Mouse (Mus musculus) cerebellum, postnatal 4 days (tissue): ENCODE measurements at regions not wholly inside any gene's neighbourhood (a gene's known extent, or its start where the extent isn't known, plus 50 kb on each side); places are given as distances from the start of the nearest gene placed in this dataset.
A peak's percentile ranks its signal among the peaks of the same experiment; 100 is the strongest.

Experiments used
- DNase-seq, 2 experiments: peaks; one replicate each; pipeline ENCODE4 v3.0.0; 2022; ENCODE audit warnings: low spot score in 2 of 2, mixed read lengths in 1 of 2

DNA sequence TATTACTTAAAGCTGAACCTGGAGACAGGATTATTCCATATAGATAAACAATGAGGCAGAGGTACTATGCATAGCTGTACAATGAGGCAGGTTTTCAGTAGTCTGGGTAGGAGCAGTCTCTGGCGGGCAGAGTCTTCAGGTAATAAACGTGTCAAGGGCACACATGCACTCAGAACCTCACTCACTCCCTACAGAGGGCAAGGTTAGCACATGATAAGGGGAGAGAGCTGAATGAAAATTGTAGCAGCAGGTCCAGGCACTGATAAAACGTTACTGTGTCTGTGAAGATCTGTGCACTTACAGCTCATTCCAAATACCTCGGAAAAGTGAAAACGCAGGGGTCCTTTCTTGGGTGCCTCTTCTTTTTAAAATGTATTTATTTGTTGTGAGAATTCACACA lies 120.9 kb upstream of the Itga4 start:
- DNase-seq: no peak

DNA sequence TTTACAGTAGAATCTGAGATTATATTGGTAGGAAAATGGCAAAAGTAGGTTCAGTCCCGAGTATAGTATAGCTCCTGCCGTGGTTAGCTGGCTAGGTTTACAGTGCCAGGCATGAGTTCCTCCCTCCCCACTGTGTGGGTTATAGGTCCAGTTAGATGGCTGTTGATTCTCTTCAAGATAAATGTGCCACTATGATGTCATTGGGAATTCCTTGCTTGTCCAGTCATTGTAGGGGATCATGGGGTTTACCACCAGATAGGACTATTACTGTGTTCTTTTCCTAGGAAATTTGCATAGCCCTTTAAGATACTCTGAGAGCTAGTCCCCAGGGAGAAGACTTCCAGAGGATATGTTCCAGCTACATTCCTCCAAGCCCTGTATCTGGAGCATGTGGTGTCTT lies 119.2 kb upstream of the Itga4 start:
- DNase-seq: no peak

DNA sequence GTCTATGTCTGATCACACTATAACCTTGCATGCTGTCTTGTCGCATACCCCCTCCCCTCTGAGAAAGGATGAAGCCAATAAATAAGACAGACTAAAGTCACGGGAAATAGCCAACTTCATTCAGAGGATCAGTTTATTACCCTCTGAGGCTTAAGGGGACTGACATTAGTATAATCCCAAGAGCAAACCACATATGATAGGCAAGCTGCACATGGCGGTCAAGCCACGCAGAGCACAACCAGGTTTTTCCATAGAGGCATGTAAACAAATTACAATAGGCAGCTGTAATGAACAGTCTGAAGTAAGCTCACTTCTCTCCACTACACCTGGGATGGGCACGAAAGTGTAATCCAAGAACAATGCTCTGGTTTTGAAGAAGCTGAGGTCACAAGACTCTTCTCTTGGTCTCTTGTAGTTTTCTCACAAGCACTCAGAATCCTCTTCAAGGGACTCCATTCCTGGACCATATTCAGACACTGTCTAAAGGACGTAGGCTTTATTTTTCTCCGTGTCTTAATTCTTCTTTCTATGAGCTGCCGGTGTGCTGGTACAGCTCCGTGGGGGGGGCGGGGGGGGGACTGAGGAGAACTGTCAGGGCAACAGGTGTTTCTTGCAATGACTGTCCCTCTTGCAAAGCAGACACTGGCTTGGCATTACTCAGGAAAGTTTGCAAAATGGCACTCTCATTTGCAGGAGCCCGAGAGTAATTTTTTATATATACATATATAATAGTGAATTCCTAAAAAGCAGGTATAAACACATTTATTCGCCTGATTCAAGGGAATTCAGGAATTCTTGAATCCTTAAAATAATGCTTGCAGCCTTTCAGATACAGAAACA lies 118.4 kb upstream of the Itga4 start:
- no peak for DNase-seq

DNA sequence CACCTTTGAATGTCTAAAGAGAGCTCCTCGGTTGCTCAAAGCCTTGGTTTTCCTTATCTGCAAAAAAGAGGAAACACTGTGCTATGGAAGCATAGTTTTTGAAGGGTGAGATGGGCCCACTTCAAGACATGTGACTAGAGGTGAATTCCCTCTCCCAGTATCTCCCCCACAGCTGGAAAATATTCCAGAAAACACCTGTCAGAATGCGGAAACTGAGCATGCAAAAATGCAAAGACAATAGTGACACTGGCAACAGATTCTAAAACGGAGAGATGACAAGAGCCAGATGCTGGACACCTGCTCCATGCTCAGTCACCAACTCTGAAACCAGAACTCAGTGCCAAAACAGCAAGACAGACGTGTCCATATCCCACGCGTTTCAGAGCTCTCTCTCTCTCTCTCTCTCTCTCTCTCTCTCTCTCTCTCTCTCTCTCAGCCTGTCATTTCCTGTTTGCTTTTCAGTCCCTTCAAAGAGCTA lies 117.5 kb upstream of the Itga4 start:
- DNase-seq: no peak

DNA sequence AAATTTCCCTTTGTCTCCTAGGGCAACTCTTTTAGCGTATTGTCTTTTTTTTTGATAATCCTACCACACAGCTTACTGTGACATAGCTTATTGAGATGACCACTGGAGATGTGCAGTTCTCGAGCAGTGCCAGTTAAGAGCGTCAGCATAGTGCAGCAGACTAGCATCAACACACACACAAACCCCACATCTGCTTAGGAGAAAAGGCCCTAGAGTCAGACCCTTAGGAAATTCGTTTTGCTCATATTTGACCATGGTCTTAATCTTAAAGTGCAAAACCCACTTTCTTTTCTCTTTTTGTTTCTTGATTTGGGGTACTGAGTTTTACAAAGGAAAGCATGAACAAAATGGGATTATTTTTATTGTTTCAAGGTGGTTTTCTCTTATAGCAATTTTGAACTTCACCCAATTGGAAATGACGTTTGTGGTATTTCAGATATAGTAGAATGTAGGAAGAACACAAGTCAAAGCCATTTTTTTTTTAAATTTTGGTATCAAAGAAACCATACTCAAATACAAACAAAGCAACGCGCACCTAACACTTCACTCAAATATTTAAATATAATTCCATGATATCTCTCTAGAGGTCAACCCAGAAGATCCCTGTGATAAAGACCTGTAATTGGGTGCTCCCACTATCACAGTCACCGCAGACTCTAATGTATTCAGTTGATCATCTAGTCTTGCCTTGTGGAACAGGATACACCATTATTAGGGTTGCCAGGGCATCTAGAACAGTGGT lies 116.7 kb upstream of the Itga4 start:
- DNase-seq: no peak

DNA sequence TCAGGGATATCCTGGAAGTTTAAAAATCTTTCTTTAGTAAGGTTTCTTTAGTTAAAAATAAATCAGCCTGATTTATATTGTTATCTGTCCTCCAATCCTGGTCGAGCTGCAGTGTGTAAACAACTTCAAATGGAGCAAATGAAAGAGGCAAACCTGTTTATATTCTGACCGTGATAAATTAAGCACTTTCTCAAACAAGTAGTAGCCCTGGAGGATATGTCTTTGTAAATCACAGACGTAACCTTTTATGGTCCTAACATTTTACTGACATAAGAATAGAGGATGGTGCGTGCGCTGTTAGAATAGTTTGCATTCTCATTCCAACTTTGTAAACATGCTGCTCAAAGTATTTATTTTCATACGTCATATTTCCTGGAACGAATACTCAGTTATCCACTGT lies 113.3 kb upstream of the Itga4 start:
- no peak for DNase-seq

DNA sequence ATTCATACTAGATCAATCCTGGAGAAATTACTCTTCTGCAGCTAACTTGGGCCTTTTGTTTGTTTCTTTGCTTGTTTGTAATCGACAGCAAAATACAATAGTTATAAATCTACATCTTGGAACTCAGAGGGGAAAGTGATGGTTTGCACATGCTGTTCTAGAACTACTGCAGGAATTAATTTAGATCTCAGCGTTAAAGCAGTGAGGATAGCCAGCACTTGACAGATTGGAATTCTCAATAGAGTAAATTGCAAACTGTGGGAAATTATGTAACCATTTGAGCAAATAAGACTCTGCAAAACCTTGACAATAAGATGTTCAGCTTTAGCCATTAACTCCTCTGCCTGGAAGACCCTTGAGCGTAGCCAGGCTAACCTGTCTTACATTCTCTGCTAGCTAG lies 112.0 kb upstream of the Itga4 start:
- no peak for DNase-seq

DNA sequence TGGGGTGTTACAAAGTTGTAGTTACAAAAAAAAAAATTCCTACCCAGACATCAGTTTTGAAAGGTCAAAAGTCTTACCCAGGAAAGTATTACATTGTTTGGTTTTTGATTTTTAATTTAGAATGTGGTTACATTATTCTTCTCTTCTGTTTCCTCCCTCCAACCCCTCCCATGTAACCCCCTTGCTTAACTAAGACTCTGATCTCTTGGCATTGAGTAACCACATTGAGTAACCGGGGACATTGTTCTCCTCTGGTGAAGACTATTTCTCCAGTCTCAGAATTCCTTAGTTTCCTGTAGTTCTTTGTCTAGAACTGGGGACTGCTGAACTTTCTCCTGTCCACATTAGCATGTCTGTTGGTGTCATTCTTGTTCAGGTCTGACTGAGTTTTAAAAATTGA lies 109.3 kb upstream of the Itga4 start:
- DNase-seq: no peak

DNA sequence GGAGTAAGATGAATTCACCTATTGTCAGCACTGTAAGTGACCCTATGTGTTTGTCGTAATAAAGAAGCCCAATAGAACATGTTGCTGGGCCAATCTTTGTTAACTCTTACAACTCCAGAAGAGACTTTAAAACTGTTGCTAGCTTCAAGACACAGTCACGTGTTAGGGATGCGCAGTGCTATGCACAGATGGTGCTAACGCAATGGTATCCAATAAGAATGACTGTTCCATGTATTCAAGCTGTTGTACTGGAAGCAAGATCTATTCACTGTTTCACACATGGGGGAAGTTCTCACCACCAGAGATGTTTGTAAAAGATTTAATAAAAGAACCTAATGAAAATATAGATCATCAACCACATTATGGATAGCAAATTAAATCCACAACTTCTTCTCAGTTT lies 108.7 kb upstream of the Itga4 start:
- DNase-seq: no peak

DNA sequence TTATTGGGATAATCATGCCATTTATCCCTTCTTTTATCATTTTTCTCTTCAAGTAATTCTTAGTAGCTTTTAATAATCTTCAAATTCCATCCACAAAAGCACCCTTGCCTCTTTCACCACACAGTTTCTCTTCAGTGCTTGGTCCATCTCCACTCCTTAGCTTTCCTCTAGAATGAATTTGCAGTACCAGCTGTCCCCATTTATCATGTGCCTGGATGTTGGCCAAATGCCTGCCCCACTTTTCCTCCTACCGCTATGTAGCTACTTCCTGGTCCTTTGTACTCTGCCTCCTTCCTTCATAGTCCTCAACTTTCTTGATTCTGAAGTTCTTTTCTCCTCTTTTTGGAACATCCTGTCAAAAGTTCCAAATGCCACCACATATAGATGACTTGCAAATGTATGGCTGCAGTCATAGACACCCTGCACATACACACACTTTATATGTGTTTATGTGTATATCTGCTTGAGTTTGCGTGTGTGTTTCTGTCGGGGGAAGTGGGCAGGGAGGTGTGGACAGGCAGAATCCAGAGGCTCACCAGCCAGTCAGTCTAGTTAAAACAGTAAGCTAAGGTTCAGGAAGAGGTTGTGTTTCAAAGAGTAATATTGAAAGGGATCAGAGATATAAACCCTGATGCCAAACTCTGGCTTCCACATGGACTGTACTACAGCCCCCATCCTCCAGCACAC lies 106.1 kb upstream of the Itga4 start:
- DNase-seq: peak in 1 of 2 experiments; percentile 6

DNA sequence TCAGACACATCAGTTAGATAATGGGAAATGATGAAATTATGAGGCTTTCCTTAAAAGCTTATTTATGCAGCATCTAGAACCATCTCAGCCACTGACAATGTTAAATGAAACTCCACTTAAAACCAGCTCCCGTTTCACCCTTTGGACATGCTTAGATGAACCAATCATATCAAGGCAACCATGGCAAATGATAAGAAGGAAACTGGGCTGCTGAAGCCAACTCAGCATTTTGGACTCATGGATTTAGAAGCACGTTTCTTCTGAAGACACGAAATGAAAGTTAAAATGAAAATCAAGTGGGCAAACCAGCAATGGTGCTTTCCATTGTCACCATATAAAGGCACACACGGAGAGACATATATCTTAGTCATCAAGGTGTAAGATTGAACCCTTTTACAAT lies 103.6 kb upstream of the Itga4 start:
- no peak for DNase-seq

DNA sequence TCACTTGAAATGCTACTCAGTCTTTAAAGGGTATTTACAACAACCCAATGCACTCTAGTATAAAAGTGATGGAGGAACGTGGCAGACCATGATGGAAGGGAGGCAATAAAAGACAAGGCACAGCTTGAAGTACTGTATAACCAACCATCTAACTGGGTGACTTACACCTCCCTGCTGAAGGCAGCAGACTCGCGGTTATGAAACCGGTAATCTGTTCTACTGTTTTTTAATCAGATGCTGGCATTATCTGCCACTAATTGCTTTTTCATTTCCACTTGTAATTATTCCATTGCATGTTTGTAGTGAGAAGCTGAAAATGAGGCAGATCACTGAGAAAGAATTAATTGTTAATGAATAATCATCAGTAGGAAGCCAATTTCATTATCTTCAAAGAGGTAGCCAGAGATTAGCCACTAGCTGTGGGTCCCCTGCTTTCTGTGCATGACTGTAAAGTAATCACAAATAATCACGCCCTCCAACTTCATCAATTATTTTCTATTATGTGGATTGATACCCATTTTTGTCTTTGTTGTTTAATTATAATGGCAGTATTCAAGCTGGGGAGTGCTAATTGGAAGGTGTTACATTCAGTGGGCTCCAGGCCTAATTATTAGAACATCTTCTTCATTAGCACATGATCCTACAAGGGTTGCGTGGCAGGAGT lies 103.1 kb upstream of the Itga4 start:
- DNase-seq: no peak

DNA sequence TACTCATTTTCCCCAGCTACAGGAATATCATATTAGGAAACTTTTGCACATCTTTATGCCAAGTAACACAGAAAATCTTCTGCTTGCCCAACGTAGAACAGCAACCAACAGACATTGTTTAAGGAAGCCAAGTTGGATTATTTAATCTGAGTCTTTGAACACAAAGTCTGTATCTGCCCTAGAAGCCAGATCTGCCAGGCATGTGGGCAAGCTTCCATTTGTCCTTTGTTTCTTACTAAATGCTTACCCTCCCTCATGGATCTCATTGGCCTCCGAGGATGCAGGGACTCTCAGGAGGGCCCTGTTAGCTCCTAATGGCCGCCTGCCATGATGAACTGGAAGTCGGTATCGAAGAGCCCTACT lies 102.5 kb upstream of the Itga4 start:
- no peak for DNase-seq

DNA sequence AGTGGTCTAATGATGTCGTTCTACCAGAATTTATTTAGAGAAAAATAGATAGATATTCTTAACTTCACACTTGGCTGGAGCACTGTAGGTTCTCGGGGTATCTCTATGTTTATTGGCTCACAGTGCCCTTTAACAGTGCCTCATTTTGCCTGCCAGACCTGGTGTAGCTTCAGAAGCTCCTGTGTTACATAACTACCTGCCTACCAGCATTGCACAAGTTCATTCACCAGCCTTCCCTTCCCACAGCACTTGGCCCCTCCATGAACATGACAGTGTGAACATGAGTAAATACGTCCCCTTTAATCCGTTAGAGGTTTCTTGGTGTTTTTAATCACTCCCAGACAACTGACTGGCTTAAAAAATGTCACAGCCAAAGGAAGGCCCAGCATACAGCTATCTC lies 102.2 kb upstream of the Itga4 start:
- DNase-seq: no peak

DNA sequence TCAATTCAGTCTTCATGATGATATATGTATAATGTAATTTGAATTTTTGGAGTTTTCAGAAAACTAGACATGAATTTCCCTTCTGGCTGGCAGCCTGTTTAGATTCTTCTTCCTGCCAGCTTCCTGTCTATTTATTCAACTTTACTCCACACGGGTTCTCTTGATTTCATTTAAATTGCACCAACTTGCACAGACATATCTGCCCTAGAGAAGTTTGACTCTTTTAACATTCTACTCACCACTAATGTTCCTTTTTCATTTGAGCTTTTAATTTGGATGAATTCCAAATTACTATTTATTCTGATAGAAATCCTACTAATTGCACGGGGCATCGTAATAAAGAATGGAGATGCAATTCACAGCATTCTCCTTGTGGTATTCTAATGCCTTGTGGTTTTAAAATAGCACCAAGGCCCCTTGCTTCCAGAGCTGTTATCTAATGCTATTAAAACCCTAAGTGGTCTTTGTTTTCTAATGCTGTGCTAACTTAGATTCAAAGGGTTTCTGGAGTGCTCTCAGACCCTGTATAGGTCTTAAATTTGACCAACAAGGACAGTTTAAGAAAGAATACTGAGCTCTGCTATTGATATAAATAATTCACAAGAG lies 96.7 kb upstream of the Itga4 start:
- no peak for DNase-seq

DNA sequence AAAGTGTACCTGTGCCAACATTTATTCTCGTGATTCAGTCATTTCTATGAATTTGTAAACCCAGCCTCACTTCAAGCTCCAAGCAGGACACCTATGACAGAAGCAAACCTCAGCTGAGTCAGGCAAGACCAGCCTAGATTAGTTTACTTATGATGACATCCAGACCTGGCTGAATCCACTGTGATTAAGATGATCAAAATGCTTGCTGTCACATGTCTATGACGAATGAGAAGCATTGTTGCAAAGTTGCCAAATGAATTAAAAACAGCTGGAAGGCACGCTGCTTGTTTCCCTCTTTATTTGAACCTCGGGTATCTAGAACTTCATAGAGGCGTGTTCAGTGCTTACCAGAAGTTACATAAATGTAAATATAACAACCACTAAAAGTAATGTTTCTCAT lies 95.9 kb upstream of the Itga4 start:
- DNase-seq: no peak

DNA sequence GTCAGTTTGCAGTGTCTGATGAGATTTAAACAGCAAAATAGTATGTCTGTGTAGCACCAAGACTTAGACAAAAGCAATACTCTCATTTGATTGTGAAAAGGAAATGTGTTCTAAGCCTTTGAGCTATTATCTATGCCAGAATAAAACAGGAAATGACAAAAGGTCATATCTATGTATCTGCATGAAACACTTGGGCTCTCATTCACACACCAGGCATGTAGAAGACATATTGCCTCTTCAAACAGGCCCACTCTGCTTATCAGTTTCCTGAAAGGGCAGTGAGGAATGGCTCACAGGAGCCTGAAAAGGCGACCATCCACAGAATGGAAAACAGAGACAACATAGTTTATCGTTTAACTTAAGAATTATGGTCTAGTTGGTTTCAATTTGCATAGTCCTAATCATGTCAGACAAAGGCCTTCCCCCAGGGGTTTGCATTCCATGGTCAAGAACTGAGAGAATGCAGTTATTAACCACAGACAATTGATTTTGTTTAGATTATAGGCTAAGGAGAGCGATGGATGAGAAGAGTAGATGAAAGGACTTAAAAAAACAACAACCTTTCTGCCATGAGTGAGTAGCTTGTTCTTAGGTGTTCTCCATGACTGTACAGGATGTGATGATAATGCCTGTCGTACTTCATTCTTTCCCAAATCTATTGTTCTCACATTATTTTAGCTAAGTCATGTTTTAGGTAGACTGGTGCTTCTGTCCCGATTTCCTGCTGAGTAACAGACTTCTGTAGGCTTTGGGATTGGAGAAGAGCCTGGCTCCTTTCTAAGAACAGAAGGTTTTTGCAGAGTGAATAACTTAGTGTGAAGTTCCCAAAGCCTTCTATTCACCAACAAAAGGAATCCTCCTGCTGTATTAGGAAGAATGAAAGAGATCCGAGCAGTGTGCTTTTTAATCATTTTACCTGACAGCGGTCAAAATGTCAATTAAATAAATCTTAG lies 82.0 kb upstream of the Itga4 start:
- no peak for DNase-seq

DNA sequence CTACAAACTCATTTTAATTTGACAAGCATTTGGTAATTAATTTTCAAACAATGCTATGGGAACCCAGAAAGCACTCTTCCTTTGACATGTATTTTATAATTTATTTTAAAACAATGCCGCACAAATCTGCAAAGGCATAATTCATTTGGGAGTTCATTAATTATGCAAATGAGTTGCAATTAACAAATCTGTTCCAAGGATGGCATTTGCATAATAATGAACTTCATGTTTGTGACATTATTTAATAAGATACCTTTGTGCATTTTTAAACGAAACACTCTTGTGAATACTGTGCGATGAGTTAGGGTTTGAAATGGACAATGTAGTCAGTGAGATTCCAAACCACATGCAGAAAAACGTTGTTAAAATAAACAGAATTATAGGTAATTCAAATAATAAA lies 80.9 kb upstream of the Itga4 start:
- DNase-seq: no peak

DNA sequence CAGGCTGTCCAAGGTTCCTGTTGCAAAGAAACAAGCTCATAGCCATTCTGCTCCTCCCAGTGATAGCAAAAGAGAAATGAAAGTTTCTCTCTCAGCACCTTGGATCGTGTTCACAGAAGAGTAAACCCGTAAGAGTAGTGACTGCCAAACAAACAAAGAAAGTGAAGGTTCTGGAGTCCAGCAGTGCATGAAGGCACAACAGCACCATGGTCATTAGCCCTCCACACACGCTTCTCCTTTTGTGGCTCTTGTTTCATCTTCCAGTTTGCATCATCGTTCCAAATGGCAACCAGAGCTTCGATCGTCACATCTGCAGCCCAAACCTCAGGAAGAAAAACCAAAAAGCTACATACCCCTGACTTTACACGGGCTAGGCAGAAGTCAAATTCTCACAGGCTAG lies 74.4 kb upstream of the Itga4 start:
- DNase-seq: no peak

DNA sequence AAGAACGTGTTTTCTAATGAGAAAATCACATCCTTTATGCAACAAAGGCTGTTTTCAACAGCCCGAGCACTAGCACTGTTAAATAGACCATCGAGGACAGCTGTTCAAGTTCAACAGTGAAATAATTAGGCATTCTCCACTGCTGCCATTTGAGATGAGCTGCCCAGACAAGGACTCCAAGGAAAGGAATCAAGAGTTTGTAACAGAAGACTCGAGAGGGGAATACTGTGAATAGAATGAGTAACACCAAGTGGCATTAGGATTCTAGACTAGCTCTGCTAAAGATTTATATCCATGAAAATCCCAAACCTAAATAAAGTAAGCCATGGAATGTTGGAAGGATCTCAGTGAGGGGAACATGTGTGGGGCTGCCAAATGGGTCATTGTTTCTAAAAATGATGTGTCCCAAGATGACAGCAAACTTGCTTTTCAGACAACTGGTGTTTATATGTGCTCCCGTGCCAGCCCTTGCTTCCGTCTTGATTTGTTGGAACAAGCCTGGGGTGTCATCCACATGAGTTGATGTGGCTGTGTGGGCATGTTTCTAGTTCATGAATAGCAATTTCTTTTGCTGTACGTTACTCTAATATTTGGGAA lies 72.1 kb upstream of the Itga4 start:
- no peak for DNase-seq
